Mouse (Mus musculus) liver, embryonic 16.5 days (tissue): ENCODE measurements around the gene Tmem243. TPM values are rescaled to one million over a fixed set of nuclear protein-coding genes. Genes with fewer than 3 reads are reported as not detected.
"Not testable (repeated sequence)": the region's sequence is repeated elsewhere in the genome, so short reads cannot be mapped to it uniquely, and the experiment has no call there.

Experiments used
- ATAC-seq: fragments of 200-750 bp; cut with Nextera tagmentation; 2 replicates; pipeline ENCODE4 v1.8.0; 2017; ENCODE audit warnings: low read depth, mild to moderate bottlenecking, moderate number of reproducible peaks, moderate library complexity
- H3K27ac ChIP-seq: fragments of 300-500 bp; sonication (generic); 2 replicates; pipeline ENCODE4 v1.5.1; 2014; ENCODE audit warnings: mild to moderate bottlenecking, low read length
- H3K27me3 ChIP-seq: fragments of 300-500 bp; sonication (generic); 2 replicates; pipeline ENCODE4 v1.6.1; 2014; ENCODE audit warnings: low read depth, low read length, mixed read lengths; ENCODE audit not compliant: control insufficient read depth, insufficient read depth
- H3K36me3 ChIP-seq: fragments of 300-500 bp; sonication (generic); 2 replicates; pipeline ENCODE4 v1.6.1; 2014; ENCODE audit warnings: mild to moderate bottlenecking; ENCODE audit not compliant: control insufficient read depth, insufficient read depth
- H3K4me1 ChIP-seq: fragments of 300-500 bp; sonication (generic); 2 replicates; pipeline ENCODE4 v1.6.1; 2014; ENCODE audit warnings: low read depth, low read length, mixed read lengths; ENCODE audit not compliant: control insufficient read depth
- H3K4me2 ChIP-seq: fragments of 300-500 bp; sonication (generic); 2 replicates; pipeline ENCODE4 v1.6.1; 2014; ENCODE audit warnings: low read depth, low read length, mixed read lengths
- H3K4me3 ChIP-seq: fragments of 300-500 bp; sonication (generic); 2 replicates; pipeline ENCODE4 v1.5.1; 2014; ENCODE audit warnings: low read depth, mild to moderate bottlenecking, low read length
- H3K9ac ChIP-seq: fragments of 300-500 bp; sonication (generic); 2 replicates; pipeline ENCODE4 v1.6.1; 2014; ENCODE audit warnings: low read depth, low read length
- H3K9me3 ChIP-seq: fragments of 300-500 bp; sonication (generic); replicated peaks from 2 replicates; pipeline ENCODE4 v1.6.1; 2016; ENCODE audit warnings: low read length; ENCODE audit not compliant: control insufficient read depth
- WGBS: fragments of 180-500 bp; shearing (Covaris S2); extraction: QIAGEN DNeasy Blood & Tissue Kit; methylation state at CpG from one replicate; pipeline ENCODE4 v1.1.7; 2014; ENCODE audit not compliant: insufficient replicate concordance; 5-methylcytosine and 5-hydroxymethylcytosine counted together
- polyA plus RNA-seq: library from polyadenylated mRNA; unstranded; fragments of >200 nt; fragmentation: Nextera tagmentation; extraction: Ambion mirVana; gene quantifications from 2 replicates; pipeline ENCODE4 v1.2.1, GENCODE M21; 2015

Gene Tmem243
- polyA plus RNA-seq, 1 experiment from 2014 or later = 6.9 TPM

DNA sequence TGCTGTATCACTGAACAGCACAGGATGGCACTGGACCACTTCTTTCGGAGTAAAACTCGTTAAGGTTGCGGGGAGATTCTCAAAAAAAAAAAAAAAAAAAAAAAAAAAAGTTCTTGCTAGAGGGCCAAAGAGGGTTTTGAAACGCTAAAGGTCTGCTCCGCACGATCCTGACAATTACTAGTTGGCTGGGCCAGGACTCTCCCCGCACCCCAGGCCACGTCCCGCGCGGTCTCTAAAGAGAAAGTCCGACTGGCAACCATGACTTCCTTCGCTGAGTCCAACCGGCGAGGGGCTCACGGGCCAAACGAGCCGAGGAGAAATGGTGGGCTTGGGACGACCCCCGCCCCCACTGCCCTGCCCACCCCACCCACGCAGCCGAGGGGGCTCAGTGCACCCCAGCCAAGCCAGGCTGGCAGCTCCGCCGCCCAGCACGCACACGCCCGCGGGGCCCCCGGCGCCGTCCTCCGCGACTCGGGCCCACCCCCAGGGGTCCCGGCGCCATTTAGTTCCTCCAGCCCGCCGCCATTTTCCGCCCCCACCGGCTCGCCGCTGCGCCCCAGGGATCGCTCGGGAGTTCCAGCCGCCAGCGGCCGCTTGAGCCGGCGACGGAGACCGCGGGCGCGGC, 60.5 kb downstream of the Tmem243 start:
- peak; percentile 31 for ATAC-seq

DNA sequence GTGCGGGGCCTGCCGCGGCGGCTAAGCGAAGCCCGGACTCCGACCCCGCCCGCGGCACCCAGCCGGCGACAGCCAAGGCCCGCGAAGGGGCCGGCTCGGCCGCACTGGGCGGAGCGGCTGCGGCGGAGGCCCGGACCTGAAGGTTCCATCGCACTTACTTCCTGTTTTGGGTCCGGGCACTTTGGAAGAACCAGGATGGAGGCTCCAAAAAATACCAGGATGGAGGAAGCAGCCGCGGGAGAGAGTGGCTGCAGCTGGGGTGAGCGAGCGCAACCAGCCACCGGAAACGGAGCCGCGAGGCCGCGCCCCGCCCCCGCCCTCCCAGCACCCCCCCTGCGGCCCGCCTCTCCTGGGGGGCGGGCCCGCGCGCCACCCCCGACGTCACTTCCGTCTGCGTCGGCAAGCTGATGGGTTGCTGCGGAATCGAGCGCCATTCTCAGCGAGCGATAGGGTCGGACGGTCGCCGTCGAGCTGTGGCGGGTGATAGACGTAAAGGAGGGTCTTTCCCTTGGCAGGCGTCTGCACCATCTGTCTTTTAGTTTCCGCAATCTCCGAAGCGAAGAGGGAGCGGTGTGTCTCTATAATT, 61.1 kb downstream of the Tmem243 start, which contains the start of gene Dmtf1:
Gene Dmtf1 (minus strand): TSS at position 321 of the 586 bp plus-strand sequence.
- H3K9me3 ChIP-seq = no peaks in the 10 kb centered on the region
- H3K36me3 ChIP-seq = no peaks in the 10 kb centered on the region
- peaks cover 5% of the 10 kb centered on the region for H3K4me1 ChIP-seq
- peak within 1 kb of the TSS; percentile 94 for H3K9ac ChIP-seq
- under 1% methylated on average over 64 of the region's 64 CpGs for WGBS
- H3K27me3 ChIP-seq = no peaks in the 10 kb centered on the region
- H3K4me2 ChIP-seq = peak within 1 kb of the TSS; percentile 88
- peak; percentile 96 for ATAC-seq
- peak within 1 kb of the TSS; percentile 94 for H3K4me3 ChIP-seq
- peak within 1 kb of the TSS; percentile 94 for H3K27ac ChIP-seq

More for the DNA sequence above, 60.5 kb downstream of the Tmem243 start:
- Histone ChIP-seq H3K9me3 (no peaks in the 10 kb centered on the region), H3K4me1 (peaks cover 5% of the 10 kb centered on the region), H3K27ac (peak overlapping the region; percentile 94), H3K36me3 (no peaks in the 10 kb centered on the region), H3K4me2 (peak overlapping the region; percentile 88), H3K9ac (peak overlapping the region; percentile 94), H3K4me3 (peak overlapping the region; percentile 94), H3K27me3 (no peaks in the 10 kb centered on the region)
- 0% methylated on average over 54 of the region's 55 CpGs for WGBS

DNA sequence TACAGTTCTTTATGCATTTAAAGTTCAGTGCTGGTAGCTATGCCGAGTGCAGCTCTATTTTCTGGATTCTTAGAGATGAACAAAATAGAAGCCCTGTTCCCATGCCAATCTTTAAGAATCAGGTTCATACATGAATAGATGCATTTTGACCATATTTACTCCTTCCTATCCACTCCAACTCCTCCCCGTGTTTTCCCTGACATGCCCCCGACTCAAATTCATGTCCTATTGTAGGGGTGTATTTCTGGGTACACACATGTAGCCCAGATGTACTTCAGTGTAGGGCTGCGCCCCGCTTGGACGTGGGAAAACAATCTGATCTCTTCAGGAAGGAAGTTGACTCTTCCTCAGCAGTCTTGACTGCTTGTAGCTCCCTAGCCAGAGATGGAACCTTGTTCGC, 61.6 kb downstream of the Tmem243 start:
- Histone ChIP-seq H3K4me1 (peaks cover 5% of the 10 kb centered on the region), H3K27me3 (no peaks in the 10 kb centered on the region), H3K36me3 (no peaks in the 10 kb centered on the region), H3K27ac (peak overlapping the region; percentile 77), H3K9ac (peak overlapping the region; percentile 94), H3K4me2 (peak overlapping the region; percentile 85), H3K4me3 (peak overlapping the region; percentile 94), H3K9me3 (no peaks in the 10 kb centered on the region)
- 6% methylated on average over 7 of the region's 7 CpGs for WGBS
- no peak; the same call in 1 of the 2 replicates for ATAC-seq

DNA sequence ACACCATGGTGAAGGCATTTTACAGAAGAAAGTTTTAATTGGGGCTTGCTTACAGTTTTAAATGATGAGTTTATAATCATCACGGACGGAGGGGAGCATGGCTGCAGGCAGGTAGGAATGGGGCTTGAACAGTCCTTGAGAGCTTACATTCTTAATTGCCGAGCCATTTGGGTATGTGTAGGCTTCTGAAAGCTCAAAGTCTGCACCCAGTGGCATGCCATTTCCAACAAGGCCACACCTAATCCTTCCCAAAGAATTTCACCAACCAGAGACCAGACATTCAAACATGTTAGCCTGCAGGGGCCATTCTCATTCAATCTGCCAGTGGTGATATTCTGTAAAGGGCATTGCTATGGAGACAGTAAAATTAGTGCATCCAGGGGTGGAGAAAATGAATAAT, 62.9 kb downstream of the Tmem243 start:
- WGBS = 72% methylated on average over 3 of the region's 3 CpGs
- Histone ChIP-seq H3K4me3 (no peak overlapping the region), H3K27ac (no peak overlapping the region), H3K4me1 (peaks cover 5% of the 10 kb centered on the region), H3K9ac (no peak overlapping the region), H3K27me3 (no peaks in the 10 kb centered on the region), H3K4me2 (no peak overlapping the region), H3K36me3 (no peaks in the 10 kb centered on the region), H3K9me3 (no peaks in the 10 kb centered on the region)
- ATAC-seq = no peak

DNA sequence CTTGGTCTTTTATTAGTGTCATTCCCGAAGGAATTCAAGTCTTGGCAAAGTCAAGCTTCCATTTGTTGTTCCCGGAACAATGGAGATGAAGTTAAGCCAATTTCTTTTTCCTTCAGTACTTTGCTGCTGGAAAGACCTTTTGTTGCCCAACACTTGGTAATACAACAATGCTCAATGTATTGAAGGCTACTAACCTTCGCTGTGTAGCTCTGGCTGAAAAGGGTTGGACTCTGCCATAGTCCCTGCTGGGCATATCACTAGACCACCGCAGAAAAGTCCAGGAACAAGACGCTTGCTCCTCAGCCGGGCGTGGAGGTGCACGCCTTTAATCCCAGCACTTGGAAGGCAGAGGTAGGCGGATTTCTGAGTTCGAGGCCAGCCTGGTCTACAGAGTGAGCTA, 64.7 kb downstream of the Tmem243 start:
- not testable (repeated sequence) for H3K36me3 ChIP-seq, ATAC-seq, H3K9ac ChIP-seq, H3K27ac ChIP-seq, H3K4me1 ChIP-seq, H3K4me3 ChIP-seq, H3K27me3 ChIP-seq, H3K4me2 ChIP-seq, H3K9me3 ChIP-seq
- 75% methylated on average over 10 of the region's 10 CpGs for WGBS

DNA sequence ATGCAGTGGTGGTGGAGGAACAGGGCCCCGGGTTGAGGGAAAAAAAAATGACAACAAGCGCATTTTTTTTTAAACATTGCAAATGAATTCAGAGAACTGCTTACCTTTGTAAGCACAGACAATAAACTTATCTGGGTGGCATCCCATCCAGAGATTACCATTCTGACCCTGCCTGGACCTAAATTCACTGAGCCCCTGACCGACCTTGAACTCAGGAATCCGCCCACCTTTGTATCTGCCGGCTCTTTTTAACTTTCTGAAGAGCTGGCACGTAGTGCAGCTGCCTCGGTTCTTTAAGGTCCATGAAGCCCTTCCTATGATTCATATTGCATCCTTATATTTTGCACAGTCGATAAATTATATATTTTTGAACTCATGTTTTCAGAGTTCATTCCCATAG, 65.9 kb downstream of the Tmem243 start:
- Histone ChIP-seq H3K9ac (no peak overlapping the region), H3K4me3 (no peak overlapping the region), H3K27me3 (no peaks in the 10 kb centered on the region), H3K4me2 (no peak overlapping the region), H3K4me1 (peaks cover 5% of the 10 kb centered on the region), H3K9me3 (no peaks in the 10 kb centered on the region), H3K36me3 (no peaks in the 10 kb centered on the region), H3K27ac (no peak overlapping the region)
- no peak for ATAC-seq
- 64% methylated on average over 8 of the region's 8 CpGs for WGBS

DNA sequence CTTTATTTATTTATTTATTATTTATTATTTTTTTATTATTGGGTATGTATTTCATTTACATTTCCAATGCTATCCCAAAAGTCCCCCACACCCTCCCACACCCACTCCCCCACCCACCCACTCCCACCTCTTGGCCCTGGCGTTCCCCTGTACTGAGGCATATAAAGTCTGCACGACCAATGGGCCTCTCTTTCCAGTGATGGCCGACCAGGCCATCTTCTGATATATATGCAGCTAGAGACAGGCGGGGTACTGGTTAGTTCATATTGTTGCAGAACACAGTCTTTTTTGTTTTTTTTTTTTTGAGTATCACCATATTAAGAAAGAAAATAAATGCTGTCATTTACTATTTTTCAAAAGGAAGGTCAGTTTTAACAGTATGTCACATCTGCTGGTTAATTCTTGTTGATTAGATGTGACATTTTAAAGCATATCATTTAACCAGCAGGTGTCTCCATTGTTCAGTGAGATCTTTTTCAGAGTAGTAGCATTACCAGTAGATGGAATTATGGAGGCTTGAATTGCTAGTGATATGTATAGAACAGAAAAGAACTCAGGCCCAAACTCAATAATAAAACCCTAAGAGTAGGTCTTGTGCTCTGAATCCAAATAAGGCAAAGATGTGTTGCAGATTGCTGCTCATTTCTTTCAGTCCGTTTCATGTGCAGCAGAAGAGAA, 69.0 kb downstream of the Tmem243 start:
- not testable (repeated sequence) for H3K27me3 ChIP-seq, H3K9me3 ChIP-seq, H3K36me3 ChIP-seq, ATAC-seq, H3K9ac ChIP-seq, H3K4me2 ChIP-seq, H3K27ac ChIP-seq, H3K4me3 ChIP-seq, H3K4me1 ChIP-seq
- 51% methylated on average over 4 of the region's 5 CpGs for WGBS

DNA sequence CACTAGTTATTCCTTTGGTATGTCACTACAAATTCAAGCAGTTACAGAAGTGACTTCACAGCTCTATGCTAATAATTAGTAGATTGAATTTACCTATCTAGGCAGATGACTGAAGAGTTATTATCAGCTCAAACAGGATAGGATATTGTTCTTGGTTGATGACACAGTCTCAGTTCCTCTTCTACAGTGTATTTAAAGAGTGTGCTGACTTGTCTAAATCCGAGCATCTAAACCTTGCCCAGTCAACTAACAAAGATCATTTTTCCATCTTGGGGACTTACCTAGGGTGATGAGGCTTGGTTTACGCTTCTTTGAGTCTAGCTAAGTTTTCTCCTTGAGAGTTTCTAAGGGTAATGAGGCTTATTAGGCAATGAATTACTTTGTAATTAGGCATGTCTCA, 72.8 kb downstream of the Tmem243 start:
- no peak overlapping the region for H3K4me2 ChIP-seq
- H3K9ac ChIP-seq = no peak overlapping the region
- H3K9me3 ChIP-seq = no peaks in the 10 kb centered on the region
- no peaks in the 10 kb centered on the region for H3K36me3 ChIP-seq
- ATAC-seq = no peak
- H3K27ac ChIP-seq = no peak overlapping the region
- no peaks in the 10 kb centered on the region for H3K27me3 ChIP-seq
- no peaks in the 10 kb centered on the region for H3K4me1 ChIP-seq
- WGBS = 45% methylated on average over 2 of the region's 2 CpGs
- H3K4me3 ChIP-seq = no peak overlapping the region

DNA sequence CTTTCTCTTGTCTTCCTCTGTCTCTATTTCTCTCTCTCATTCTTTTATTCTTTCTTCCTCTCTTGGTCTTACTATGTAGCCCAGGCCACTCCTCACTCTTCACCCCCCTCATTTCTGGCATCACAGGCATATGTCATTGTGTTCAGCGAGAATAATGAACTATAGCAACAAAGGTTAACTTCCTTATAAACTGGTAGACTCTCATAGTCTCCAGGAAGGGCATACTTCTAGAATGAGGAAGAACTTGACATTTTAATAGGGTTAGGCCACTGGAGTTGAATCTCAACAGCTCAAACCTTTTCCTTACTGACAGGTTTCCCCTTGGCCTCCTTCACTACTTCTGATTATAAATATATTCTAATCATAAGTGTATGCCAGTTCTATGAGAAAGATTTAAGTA, 86.0 kb downstream of the Tmem243 start:
- H3K4me2 ChIP-seq = no peak overlapping the region
- 11% methylated on average over 1 of the region's 1 CpGs for WGBS
- H3K36me3 ChIP-seq = no peaks in the 10 kb centered on the region
- no peaks in the 10 kb centered on the region for H3K4me1 ChIP-seq
- H3K4me3 ChIP-seq = no peak overlapping the region
- no peak overlapping the region for H3K27ac ChIP-seq
- no peaks in the 10 kb centered on the region for H3K27me3 ChIP-seq
- no peak overlapping the region for H3K9ac ChIP-seq
- no peaks in the 10 kb centered on the region for H3K9me3 ChIP-seq
- no peak for ATAC-seq
